In genomic region chr9:44373386-44373785, GRCm38 (mm10) we compare ENCODE assay signal across 21 mouse cellular contexts. TPM values are rescaled to one million over a fixed set of nuclear protein-coding genes. Genes with fewer than 3 reads are reported as not detected.
DNase-seq lines count a peak whose midpoint lies in the region; ATAC-seq and TF ChIP-seq lines count a peak whose summit lies in the region.
"Had no signal": no experiment of that assay in that cellular context is flagged by ENCODE, and none has a peak within 500 bp of the region (broad histone marks: within the 10 kb centered on the region; RNA-seq: fewer than 3 reads in every experiment).

No protein-coding gene starts in this region.

- H3K36me3 ChIP-seq in intestine, embryonic 16.5 days (ENCODE audit: control insufficient read depth, insufficient read depth, low read length) = 0 out of 2 replicates have a peak, but pooled peaks cover 3% of the 10 kb centered on the region
- H3K36me3 ChIP-seq in intestine, embryonic 15.5 days = no peaks in the 10 kb centered on the region
- no peaks in the 10 kb centered on the region for H3K36me3 ChIP-seq in ES-Bruce4 (ENCODE audit: control insufficient read depth, insufficient read depth, low read length, poor library complexity, severe bottlenecking)
- no peaks in the 10 kb centered on the region for H3K36me3 ChIP-seq in liver, embryonic 15.5 days (replicated peaks)
- H3K36me3 ChIP-seq: embryonic facial prominence, embryonic 12.5 days; forebrain, embryonic 10.5 days; hindbrain, embryonic 12.5 days had no signal

- no peak for TF ChIP-seq CTCF in ES-Bruce4 (IDR thresholded peaks at IDR 0.05; ENCODE audit: low read depth, low read length)

- no peak overlapping the region for H3K4me2 ChIP-seq in intestine, embryonic 16.5 days (ENCODE audit: low read depth, low read length)
- H3K4me2 ChIP-seq in intestine, embryonic 15.5 days (replicated peaks) = no peak overlapping the region
- no peak overlapping the region for H3K4me2 ChIP-seq in liver, embryonic 15.5 days
- H3K4me2 ChIP-seq: embryonic facial prominence, embryonic 12.5 days; hindbrain, embryonic 12.5 days had no signal

- intact Hi-C loops in left cerebral cortex, postnatal 36 days (cut with DNase I) = no loop called here

- no peak for DNase-seq in layer of hippocampus, postnatal 10 days (ENCODE audit: low spot score in 2 of 2)
- no peak for DNase-seq in left cerebral cortex, postnatal 36 days (ENCODE audit: low spot score in 2 of 2)
- DNase-seq in layer of hippocampus, adult 18-20 months (ENCODE audit: low spot score in 2 of 2) = no peak
- DNase-seq: adrenal gland, adult 2 months; adrenal gland, postnatal 25 days; cerebellum, adult 18-20 months; cerebellum, adult 9-11 months; gastrocnemius, adult 2 months; gastrocnemius, postnatal 25 days; heart, postnatal 10 days; heart, postnatal 4 days had no signal

- H3K9ac ChIP-seq in intestine, embryonic 16.5 days (ENCODE audit: low read depth, low read length) = no peak overlapping the region
- H3K9ac ChIP-seq in intestine, embryonic 15.5 days = no peak overlapping the region
- H3K9ac ChIP-seq in ES-Bruce4 (ENCODE audit: low read depth, poor library complexity, severe bottlenecking) = no peak overlapping the region
- no peak overlapping the region for H3K9ac ChIP-seq in liver, embryonic 15.5 days
- H3K9ac ChIP-seq: embryonic facial prominence, embryonic 12.5 days; hindbrain, embryonic 12.5 days had no signal

- no peak for TF ChIP-seq POLR2A in ES-Bruce4 (IDR thresholded peaks at IDR 0.05; ENCODE audit: insufficient read depth, low read length)

- no peak overlapping the region for H3K4me3 ChIP-seq in intestine, embryonic 16.5 days (ENCODE audit: low read length)
- no peak overlapping the region for H3K4me3 ChIP-seq in intestine, embryonic 15.5 days (replicated peaks)
- H3K4me3 ChIP-seq in ES-Bruce4 (ENCODE audit: low read depth, low read length) = no peak overlapping the region
- no peak overlapping the region for H3K4me3 ChIP-seq in liver, embryonic 15.5 days (replicated peaks)
- H3K4me3 ChIP-seq: embryonic facial prominence, embryonic 12.5 days; forebrain, embryonic 10.5 days; gastrocnemius, adult 2 months; hindbrain, embryonic 12.5 days had no signal

- no peak for TF ChIP-seq EP300 in ES-Bruce4 (IDR thresholded peaks at IDR 0.05; ENCODE audit: insufficient read depth, low read depth, low read length)

- 0 out of 2 replicates have a peak, but pooled peaks cover 2% of the 10 kb centered on the region for H3K4me1 ChIP-seq in intestine, embryonic 16.5 days (ENCODE audit: control insufficient read depth, insufficient read depth, low read length)
- H3K4me1 ChIP-seq in intestine, embryonic 15.5 days (replicated peaks) = no peaks in the 10 kb centered on the region
- no peaks in the 10 kb centered on the region for H3K4me1 ChIP-seq in ES-Bruce4 (ENCODE audit: control insufficient read depth, insufficient read depth, low read length)
- H3K4me1 ChIP-seq in liver, embryonic 15.5 days (replicated peaks) = peaks cover 20% of the 10 kb centered on the region
- H3K4me1 ChIP-seq: embryonic facial prominence, embryonic 12.5 days had no signal

- H3K27me3 ChIP-seq in intestine, embryonic 16.5 days (replicated peaks; ENCODE audit: control insufficient read depth, insufficient read depth, low read length) = no peaks in the 10 kb centered on the region
- H3K27me3 ChIP-seq in intestine, embryonic 15.5 days (replicated peaks) = no peaks in the 10 kb centered on the region
- H3K27me3 ChIP-seq in ES-Bruce4 (ENCODE audit: control insufficient read depth, insufficient read depth, low read length, poor library complexity, severe bottlenecking) = no peaks in the 10 kb centered on the region
- no peaks in the 10 kb centered on the region for H3K27me3 ChIP-seq in liver, embryonic 15.5 days
- H3K27me3 ChIP-seq: embryonic facial prominence, embryonic 12.5 days; hindbrain, embryonic 12.5 days had no signal

- ATAC-seq in intestine, embryonic 16.5 days = peak; percentile 28
- ATAC-seq in intestine, embryonic 15.5 days = no peak
- peak; percentile 70 for ATAC-seq in erythroblast, adult 5-6 weeks (replicated peaks; ENCODE audit: low FRiP score, poor library complexity, severe bottlenecking)
- ATAC-seq in liver, embryonic 15.5 days (ENCODE audit: insufficient read depth) = no peak
- ATAC-seq: forebrain, embryonic 14.5 days; hindbrain, embryonic 16.5 days had no signal

- H3K27ac ChIP-seq in intestine, embryonic 16.5 days (ENCODE audit: low read length) = no peak overlapping the region
- no peak overlapping the region for H3K27ac ChIP-seq in intestine, embryonic 15.5 days
- peak overlapping the region; percentile 74 for H3K27ac ChIP-seq in ES-Bruce4 (ENCODE audit: insufficient read depth, low read length)
- H3K27ac ChIP-seq in liver, embryonic 15.5 days (replicated peaks) = 0 out of 2 replicates have a peak overlapping the region, but pooled peaks have one; percentile 20
- H3K27ac ChIP-seq: embryonic facial prominence, embryonic 12.5 days; forebrain, embryonic 10.5 days; gastrocnemius, adult 2 months; hindbrain, embryonic 12.5 days had no signal

- no peaks in the 10 kb centered on the region for H3K9me3 ChIP-seq in intestine, embryonic 16.5 days (ENCODE audit: control insufficient read depth, low read length)
- no peaks in the 10 kb centered on the region for H3K9me3 ChIP-seq in intestine, embryonic 15.5 days
- peaks cover 8% of the 10 kb centered on the region for H3K9me3 ChIP-seq in ES-Bruce4 (replicated peaks; ENCODE audit: control insufficient read depth, insufficient read depth, low read length, poor library complexity, severe bottlenecking)
- no peaks in the 10 kb centered on the region for H3K9me3 ChIP-seq in liver, embryonic 15.5 days (replicated peaks)
- H3K9me3 ChIP-seq: embryonic facial prominence, embryonic 12.5 days; forebrain, embryonic 10.5 days; hindbrain, embryonic 12.5 days had no signal

RNA-seq across cellular contexts. Expression of gene Hyou1, which starts 5.9 kb away (rescaled TPM):
- polyA plus RNA-seq in intestine, embryonic 16.5 days (2015; fragmentation: Nextera tagmentation; extraction: Ambion mirVana) = 36.5 and 41.2 TPM in 2 replicates
- polyA plus RNA-seq in intestine, embryonic 15.5 days (2015; fragmentation: Nextera tagmentation; extraction: Ambion mirVana) = 38.8 and 43.6 TPM in 2 replicates
- polyA plus RNA-seq in ES-Bruce4 (2011; ENCODE audit: insufficient read depth, insufficient read length, low read depth, missing spikeins) = 114 and 147 TPM in 2 replicates
- total RNA-seq in erythroblast, adult 5-6 weeks (2015; ENCODE audit: low replicate concordance) = 12.1 and 14.0 TPM in 2 replicates
- total RNA-seq in erythroblast, adult 5-6 weeks (2017; ENCODE audit: low replicate concordance) = 16.7 and 18.1 TPM in 2 replicates
- polyA plus RNA-seq in liver, embryonic 15.5 days (2015; fragmentation: Nextera tagmentation; extraction: Ambion mirVana) = 14.8 and 17.0 TPM in 2 replicates
- 10 to 100 TPM; 87.6 to 89.7 TPM for total RNA-seq in layer of hippocampus, postnatal 10 days (2021)
- total RNA-seq in left cerebral cortex, postnatal 36 days (2021) = 100 to 1,000 TPM; 113 to 146 TPM
- 100 to 1,000 TPM; 130 to 141 TPM for total RNA-seq in layer of hippocampus, adult 18-20 months (2021)

RNA-seq across cellular contexts. Expression of gene Vps11, which starts 11.9 kb away (rescaled TPM):
- 37.1 and 40.2 TPM in 2 replicates for polyA plus RNA-seq in intestine, embryonic 16.5 days (2015; fragmentation: Nextera tagmentation; extraction: Ambion mirVana)
- polyA plus RNA-seq in intestine, embryonic 15.5 days (2015; fragmentation: Nextera tagmentation; extraction: Ambion mirVana) = 28.9 and 30.3 TPM in 2 replicates
- 26.7 and 30.5 TPM in 2 replicates for polyA plus RNA-seq in ES-Bruce4 (2011; ENCODE audit: insufficient read depth, insufficient read length, low read depth, missing spikeins)
- 7.7 and 8.2 TPM in 2 replicates for total RNA-seq in erythroblast, adult 5-6 weeks (2015; ENCODE audit: low replicate concordance)
- 7.8 and 12.1 TPM in 2 replicates for total RNA-seq in erythroblast, adult 5-6 weeks (2017; ENCODE audit: low replicate concordance)
- polyA plus RNA-seq in liver, embryonic 15.5 days (2015; fragmentation: Nextera tagmentation; extraction: Ambion mirVana) = 14.6 and 15.1 TPM in 2 replicates
- 10 to 100 TPM; 39.6 to 44.2 TPM for total RNA-seq in layer of hippocampus, postnatal 10 days (2021)
- 10 to 100 TPM; 52.5 to 55.5 TPM for total RNA-seq in left cerebral cortex, postnatal 36 days (2021)
- total RNA-seq in layer of hippocampus, adult 18-20 months (2021) = 10 to 100 TPM; 54.9 to 56.6 TPM

RNA-seq across cellular contexts. Expression of gene Slc37a4, which starts 23.3 kb away (rescaled TPM):
- polyA plus RNA-seq in intestine, embryonic 16.5 days (2015; fragmentation: Nextera tagmentation; extraction: Ambion mirVana) = 87.2 and 101 TPM in 2 replicates
- 51.7 and 59.2 TPM in 2 replicates for polyA plus RNA-seq in intestine, embryonic 15.5 days (2015; fragmentation: Nextera tagmentation; extraction: Ambion mirVana)
- 7.7 and 8.1 TPM in 2 replicates for polyA plus RNA-seq in ES-Bruce4 (2011; ENCODE audit: insufficient read depth, insufficient read length, low read depth, missing spikeins)
- 4.0 and 25.9 TPM in 2 replicates for total RNA-seq in erythroblast, adult 5-6 weeks (2015; ENCODE audit: low replicate concordance)
- 2.5 and 4.0 TPM in 2 replicates for total RNA-seq in erythroblast, adult 5-6 weeks (2017; ENCODE audit: low replicate concordance)
- polyA plus RNA-seq in liver, embryonic 15.5 days (2015; fragmentation: Nextera tagmentation; extraction: Ambion mirVana) = 46.3 and 59.8 TPM in 2 replicates
- total RNA-seq in layer of hippocampus, postnatal 10 days (2021) = 10 to 100 TPM; 36.4 to 39.0 TPM
- 10 to 100 TPM; 27.6 to 33.4 TPM for total RNA-seq in left cerebral cortex, postnatal 36 days (2021)
- 10 to 100 TPM; 27.4 to 28.9 TPM for total RNA-seq in layer of hippocampus, adult 18-20 months (2021)

RNA-seq across cellular contexts. Expression of gene Hmbs, which starts 29.4 kb away (rescaled TPM):
- 134 and 155 TPM in 2 replicates for polyA plus RNA-seq in intestine, embryonic 16.5 days (2015; fragmentation: Nextera tagmentation; extraction: Ambion mirVana)
- polyA plus RNA-seq in intestine, embryonic 15.5 days (2015; fragmentation: Nextera tagmentation; extraction: Ambion mirVana) = 128 and 141 TPM in 2 replicates
- polyA plus RNA-seq in ES-Bruce4 (2011; ENCODE audit: insufficient read depth, insufficient read length, low read depth, missing spikeins) = 76.5 and 80.3 TPM in 2 replicates
- total RNA-seq in erythroblast, adult 5-6 weeks (2015; ENCODE audit: low replicate concordance) = 3,498 and 3,777 TPM in 2 replicates
- 2,796 and 3,284 TPM in 2 replicates for total RNA-seq in erythroblast, adult 5-6 weeks (2017; ENCODE audit: low replicate concordance)
- 1,466 and 1,543 TPM in 2 replicates for polyA plus RNA-seq in liver, embryonic 15.5 days (2015; fragmentation: Nextera tagmentation; extraction: Ambion mirVana)
- 10 to 100 TPM; 18.9 to 32.5 TPM for total RNA-seq in layer of hippocampus, postnatal 10 days (2021)
- 10 to 100 TPM; 17.9 to 18.0 TPM for total RNA-seq in left cerebral cortex, postnatal 36 days (2021)
- 10 to 100 TPM; 18.9 to 21.2 TPM for total RNA-seq in layer of hippocampus, adult 18-20 months (2021)

RNA-seq across cellular contexts. Expression of gene Rps25, which starts 33.6 kb away (rescaled TPM):
- 1,622 and 1,645 TPM in 2 replicates for polyA plus RNA-seq in intestine, embryonic 16.5 days (2015; fragmentation: Nextera tagmentation; extraction: Ambion mirVana)
- 2,026 and 2,084 TPM in 2 replicates for polyA plus RNA-seq in intestine, embryonic 15.5 days (2015; fragmentation: Nextera tagmentation; extraction: Ambion mirVana)
- polyA plus RNA-seq in ES-Bruce4 (2011; ENCODE audit: insufficient read depth, insufficient read length, low read depth, missing spikeins) = 4,348 and 4,428 TPM in 2 replicates
- total RNA-seq in erythroblast, adult 5-6 weeks (2015; ENCODE audit: low replicate concordance) = 639 and 656 TPM in 2 replicates
- 277 and 380 TPM in 2 replicates for total RNA-seq in erythroblast, adult 5-6 weeks (2017; ENCODE audit: low replicate concordance)
- 758 and 952 TPM in 2 replicates for polyA plus RNA-seq in liver, embryonic 15.5 days (2015; fragmentation: Nextera tagmentation; extraction: Ambion mirVana)
- 100 to 1,000 TPM; 701 to 748 TPM for total RNA-seq in layer of hippocampus, postnatal 10 days (2021)
- 100 to 1,000 TPM; 631 to 695 TPM for total RNA-seq in left cerebral cortex, postnatal 36 days (2021)
- total RNA-seq in layer of hippocampus, adult 18-20 months (2021) = 100 to 1,000 TPM; 717 to 799 TPM

Comparison
In these comparisons a context has a peak if more than half of its experiments do, and no peak if none do; other contexts are left out.
1. ATAC-seq: peak in intestine, embryonic 16.5 days (single experiment) and erythroblast, adult 5-6 weeks (single experiment); none in intestine, embryonic 15.5 days (single experiment) and liver, embryonic 15.5 days (single experiment).
2. H3K27ac ChIP-seq: peak in ES-Bruce4 (single experiment) and liver, embryonic 15.5 days (single experiment); none in intestine, embryonic 16.5 days (single experiment) and intestine, embryonic 15.5 days (single experiment).
3. RNA of gene Hyou1, which starts 5.9 kb away (total RNA-seq): 113 to 146 TPM in left cerebral cortex, postnatal 36 days, 130 to 141 TPM in layer of hippocampus, adult 18-20 months and 87.6 to 89.7 TPM in layer of hippocampus, postnatal 10 days; 12.1 to 18.1 TPM in erythroblast, adult 5-6 weeks; every median in the first group is over 4 times any median in the second.